ENCODE assay signal across 34 mouse cellular contexts in the genomic region with DNA sequence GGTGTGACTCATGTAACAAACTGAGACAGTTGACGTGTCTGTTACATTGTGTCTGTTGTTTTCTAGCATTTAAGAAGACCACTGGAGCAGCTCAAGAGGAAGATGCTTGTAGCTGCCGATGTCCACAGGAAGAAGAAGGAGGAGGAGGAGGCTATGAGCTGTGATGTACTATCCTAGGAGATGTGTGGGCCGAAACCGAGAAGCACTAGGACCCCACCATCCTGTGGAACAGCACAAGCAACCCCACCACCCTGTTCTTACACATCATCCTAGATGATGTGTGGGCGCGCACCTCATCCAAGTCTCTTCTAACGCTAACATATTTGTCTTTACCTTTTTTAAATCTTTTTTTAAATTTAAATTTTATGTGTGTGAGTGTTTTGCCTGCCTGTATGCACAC. TPM values are rescaled to one million over a fixed set of nuclear protein-coding genes. Genes with fewer than 3 reads are reported as not detected.
"Had no signal": no experiment of that assay in that cellular context is flagged by ENCODE, and none has a peak within 500 bp of the region (broad histone marks: within the 10 kb centered on the region; RNA-seq: fewer than 3 reads in every experiment).

No protein-coding gene starts in this region.

- H3K4me3 ChIP-seq: gastrocnemius, adult 2 months; heart, embryonic 10.5 days; heart, embryonic 12.5 days; hindbrain, embryonic 10.5 days; hindbrain, embryonic 12.5 days; intestine, embryonic 15.5 days; layer of hippocampus, adult 2 months; limb, embryonic 10.5 days; limb, embryonic 12.5 days; liver, embryonic 13.5 days had no signal

- ATAC-seq: hindbrain, embryonic 16.5 days; inflammation-experienced regulatory T-cells, adult 6 months; intestine, embryonic 15.5 days; intestine, postnatal 0 days had no signal

- H3K27ac ChIP-seq: gastrocnemius, adult 2 months; heart, embryonic 10.5 days; hindbrain, embryonic 10.5 days; hindbrain, embryonic 12.5 days; hindbrain, embryonic 14.5 days; intestine, embryonic 15.5 days; layer of hippocampus, adult 2 months; limb, embryonic 10.5 days; limb, embryonic 12.5 days; liver, embryonic 13.5 days had no signal

- DNase-seq: gastrocnemius, adult 2 months; gastrocnemius, postnatal 10 days; gastrocnemius, postnatal 25 days; heart, adult 18-20 months; heart, postnatal 10 days; heart, postnatal 4 days; kidney, adult 18-20 months; kidney, adult 8-10 months; kidney, postnatal 10 days; kidney, postnatal 25 days; kidney, postnatal 4 days; liver; liver, embryonic 13.5 days had no signal

RNA-seq across cellular contexts. Expression of a gene that starts 30.3 kb away (rescaled TPM):
- total RNA-seq: granulocyte monocyte progenitor cell, adult 5-6 weeks had no signal

RNA-seq across cellular contexts. Expression of a gene that starts 52.2 kb away (rescaled TPM):
- total RNA-seq: gastrocnemius, adult 2 months; gastrocnemius, postnatal 10 days; gastrocnemius, postnatal 25 days; gastrocnemius, postnatal 4 days; granulocyte monocyte progenitor cell, adult 5-6 weeks; heart, adult 18-20 months; heart, adult 8-10 months; heart, postnatal 10 days; heart, postnatal 25 days; heart, postnatal 4 days; layer of hippocampus, adult 2 months; layer of hippocampus, postnatal 10 days; layer of hippocampus, postnatal 25 days; left cerebral cortex, adult 8-10 months; left cerebral cortex, postnatal 14 days; left cerebral cortex, postnatal 36 days had no signal
